Mouse (Mus musculus): ENCODE measurements around the gene Tmem239.

DNA sequence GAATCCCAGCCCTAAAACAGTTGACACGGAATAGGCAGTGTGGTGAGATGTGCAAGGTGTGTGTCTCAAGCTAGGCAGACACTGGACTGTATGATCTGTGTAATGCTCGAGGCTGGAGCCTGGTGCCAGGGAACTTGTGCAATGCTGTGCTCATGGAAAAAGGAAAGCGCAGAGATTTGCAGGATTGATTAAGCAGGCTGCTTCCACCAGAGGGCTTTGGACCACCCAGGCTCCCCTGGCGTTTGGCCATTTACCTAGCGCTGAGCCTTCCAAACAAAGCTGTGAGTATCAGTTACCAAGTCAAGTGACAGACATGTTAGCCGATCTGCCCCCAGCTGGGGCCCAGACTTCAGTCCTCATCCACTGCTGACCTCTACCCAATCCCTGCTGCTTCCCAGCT, 1.9 kb downstream of the Tmem239 start:
- TF ChIP-seq POLR2A (IDR thresholded peaks at IDR 0.05; ENCODE audit: borderline replicate concordance, low read depth, low read length) (no peak), CTCF (IDR thresholded peaks at IDR 0.05; ENCODE audit: low read depth, low read length) (no peak)
